Mouse (Mus musculus): ENCODE results near the gene Mrnip. TPM values are rescaled to one million over a fixed set of nuclear protein-coding genes. Genes with fewer than 3 reads are reported as not detected.

Gene Mrnip
- polyA plus RNA-seq, 1 experiment, result 7.8 TPM

DNA sequence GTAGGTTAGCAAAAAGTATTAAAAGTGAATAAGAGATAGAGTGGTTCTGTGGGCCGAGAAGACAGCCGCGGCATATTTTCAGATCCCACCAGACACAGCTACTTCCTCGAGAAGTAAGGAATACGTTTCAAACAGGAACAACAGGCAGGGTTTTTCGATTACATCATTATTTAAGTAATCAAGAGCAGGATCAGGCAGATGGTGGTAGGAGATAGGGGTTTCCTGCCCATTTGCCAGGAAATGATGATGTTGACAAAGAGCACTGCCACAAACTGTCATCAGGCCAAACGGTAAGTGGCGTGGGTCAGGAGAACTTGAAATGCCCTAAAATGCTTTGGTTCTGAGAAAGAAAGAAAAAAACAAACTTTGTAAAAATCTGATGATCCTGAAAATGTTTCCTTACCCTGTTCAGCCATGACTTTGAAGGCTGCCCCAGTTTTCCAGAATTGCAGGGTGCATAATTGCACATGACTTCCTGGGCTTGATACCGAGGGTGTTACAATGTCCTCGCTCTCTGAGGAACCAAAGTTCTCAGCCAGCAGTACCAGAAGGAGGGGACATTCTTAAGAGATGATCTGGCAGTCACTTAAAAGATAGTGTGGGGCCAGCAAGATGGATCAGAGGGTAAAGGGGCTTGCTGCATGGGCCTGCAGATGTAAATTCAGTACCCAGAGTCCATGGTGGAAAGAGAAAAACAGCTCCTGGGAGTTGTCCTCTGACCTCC is 39.9 kb upstream of the Mrnip start:
- Histone ChIP-seq H3K4me2 (ENCODE audit: low read depth) (no peak overlapping the region), H3ac (ENCODE audit: control insufficient read depth, insufficient read length) (no peak overlapping the region), H3K36me3 (ENCODE audit: control insufficient read depth, insufficient read depth) (peaks cover 22% of the 10 kb centered on the region), H3K4me3 (no peak overlapping the region), H3K27me3 (ENCODE audit: control insufficient read depth, insufficient read depth, insufficient read length) (no peaks in the 10 kb centered on the region), H3K79me2 (ENCODE audit: control insufficient read depth, insufficient read depth) (peaks cover 9% of the 10 kb centered on the region)
- TF ChIP-seq POLR2AphosphoS2 (IDR thresholded peaks at IDR 0.05; ENCODE audit: insufficient read length, low read depth) (no peak), TCF3 (IDR thresholded peaks at IDR 0.05; ENCODE audit: insufficient read length, low read depth) (no peak), REST (IDR thresholded peaks at IDR 0.05; ENCODE audit: insufficient read depth, insufficient read length) (no peak), E2F4 (IDR thresholded peaks at IDR 0.05; ENCODE audit: insufficient read depth) (no peak), MYOG (IDR thresholded peaks at IDR 0.05; ENCODE audit: control insufficient read depth in 1 of 3, insufficient read depth in 1 of 3, insufficient read length in 2 of 3, low read depth in 2 of 3) (no peak), POLR2A (IDR thresholded peaks at IDR 0.05; ENCODE audit: insufficient read length, low read depth) (no peak), TCF12 (IDR thresholded peaks at IDR 0.05; ENCODE audit: insufficient read depth, poor library complexity, severe bottlenecking) (no peak), MAX (IDR thresholded peaks at IDR 0.05; ENCODE audit: low read depth) (no peak), USF1 (IDR thresholded peaks at IDR 0.05; ENCODE audit: low read depth) (no peak), MYOD1 (IDR thresholded peaks at IDR 0.05; ENCODE audit: control insufficient read depth in 1 of 3, insufficient read length in 2 of 3, low read depth in 2 of 3) (no peak), CEBPB (IDR thresholded peaks at IDR 0.05; ENCODE audit: insufficient read depth, poor library complexity, severe bottlenecking) (no peak), SRF (IDR thresholded peaks at IDR 0.05; ENCODE audit: control insufficient read depth, insufficient read length, low read depth) (no peak)

DNA sequence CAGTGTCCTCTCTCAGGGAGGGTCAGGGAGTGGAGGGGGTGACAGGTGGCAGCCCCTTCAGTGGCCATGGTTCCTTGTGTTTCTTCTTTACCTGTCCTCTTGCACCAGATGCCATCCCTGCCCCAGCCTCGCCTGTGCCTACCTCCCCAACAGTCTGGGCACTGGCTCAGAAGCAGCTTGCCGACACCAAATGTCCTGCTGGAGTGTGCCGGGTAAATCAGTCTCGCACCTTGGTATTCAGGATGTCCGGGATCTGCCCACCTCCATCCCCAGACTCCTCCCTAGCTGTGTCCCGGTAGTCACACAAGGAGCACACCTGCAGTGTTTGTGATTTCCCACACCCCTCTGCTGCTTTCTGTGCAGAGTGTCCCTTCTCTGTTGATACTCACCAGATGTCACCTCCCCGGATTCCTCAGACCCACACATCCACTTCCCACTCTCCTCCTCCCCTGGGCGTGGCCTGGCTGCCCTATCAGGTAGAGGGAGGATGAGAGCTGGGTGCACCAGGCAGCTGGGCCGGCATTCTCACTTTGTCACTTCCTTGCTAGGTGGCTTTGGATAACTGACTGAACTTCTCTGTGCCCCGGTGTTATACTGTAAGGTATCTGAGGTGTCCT is 35.9 kb upstream of the Mrnip start:
- H3K4me2 ChIP-seq (ENCODE audit: low read depth), result no peak overlapping the region
- no peak overlapping the region for H3K4me3 ChIP-seq
- H3K27me3 ChIP-seq (ENCODE audit: control insufficient read depth, insufficient read depth, insufficient read length), result no peaks in the 10 kb centered on the region
- no peak overlapping the region for H3ac ChIP-seq (ENCODE audit: control insufficient read depth, insufficient read length)
- no peaks in the 10 kb centered on the region for H3K79me2 ChIP-seq (ENCODE audit: control insufficient read depth, insufficient read depth)
- H3K36me3 ChIP-seq (ENCODE audit: control insufficient read depth, insufficient read depth), result peaks cover 43% of the 10 kb centered on the region
- no peak for TF ChIP-seq POLR2A (IDR thresholded peaks at IDR 0.05; ENCODE audit: insufficient read length, low read depth)
- no peak for TF ChIP-seq TCF12 (IDR thresholded peaks at IDR 0.05; ENCODE audit: insufficient read depth, poor library complexity, severe bottlenecking)
- TF ChIP-seq MYOG (IDR thresholded peaks at IDR 0.05; ENCODE audit: control insufficient read depth in 1 of 3, insufficient read depth in 1 of 3, insufficient read length in 2 of 3, low read depth in 2 of 3), result no peak
- TF ChIP-seq USF1 (IDR thresholded peaks at IDR 0.05; ENCODE audit: low read depth), result no peak
- TF ChIP-seq REST (IDR thresholded peaks at IDR 0.05; ENCODE audit: insufficient read depth, insufficient read length), result no peak
- no peak for TF ChIP-seq TCF3 (IDR thresholded peaks at IDR 0.05; ENCODE audit: insufficient read length, low read depth)
- no peak for TF ChIP-seq MAX (IDR thresholded peaks at IDR 0.05; ENCODE audit: low read depth)
- no peak for TF ChIP-seq E2F4 (IDR thresholded peaks at IDR 0.05; ENCODE audit: insufficient read depth)
- no peak for TF ChIP-seq SRF (IDR thresholded peaks at IDR 0.05; ENCODE audit: control insufficient read depth, insufficient read length, low read depth)
- TF ChIP-seq CEBPB (IDR thresholded peaks at IDR 0.05; ENCODE audit: insufficient read depth, poor library complexity, severe bottlenecking), result no peak
- TF ChIP-seq POLR2AphosphoS2 (IDR thresholded peaks at IDR 0.05; ENCODE audit: insufficient read length, low read depth), result no peak
- no peak for TF ChIP-seq MYOD1 (IDR thresholded peaks at IDR 0.05; ENCODE audit: control insufficient read depth in 1 of 3, insufficient read length in 2 of 3, low read depth in 2 of 3)

- no peak overlapping the region for H3K4me2 ChIP-seq (ENCODE audit: low read depth)
- no peaks in the 10 kb centered on the region for H3K79me2 ChIP-seq (ENCODE audit: control insufficient read depth, insufficient read depth)
- H3K27me3 ChIP-seq (ENCODE audit: control insufficient read depth, insufficient read depth, insufficient read length), result no peaks in the 10 kb centered on the region
- TF ChIP-seq E2F4 (IDR thresholded peaks at IDR 0.05; ENCODE audit: insufficient read depth) (no peak), MYOD1 (IDR thresholded peaks at IDR 0.05; ENCODE audit: control insufficient read depth in 1 of 3, insufficient read length in 2 of 3, low read depth in 2 of 3) (no peak), CEBPB (IDR thresholded peaks at IDR 0.05; ENCODE audit: insufficient read depth, poor library complexity, severe bottlenecking) (no peak), SRF (IDR thresholded peaks at IDR 0.05; ENCODE audit: control insufficient read depth, insufficient read length, low read depth) (no peak), MAX (IDR thresholded peaks at IDR 0.05; ENCODE audit: low read depth) (no peak), POLR2A (IDR thresholded peaks at IDR 0.05; ENCODE audit: insufficient read length, low read depth) (no peak), POLR2AphosphoS2 (IDR thresholded peaks at IDR 0.05; ENCODE audit: insufficient read length, low read depth) (no peak), USF1 (IDR thresholded peaks at IDR 0.05; ENCODE audit: low read depth) (no peak), TCF12 (IDR thresholded peaks at IDR 0.05; ENCODE audit: insufficient read depth, poor library complexity, severe bottlenecking) (no peak), MYOG (IDR thresholded peaks at IDR 0.05; ENCODE audit: control insufficient read depth in 1 of 3, insufficient read depth in 1 of 3, insufficient read length in 2 of 3, low read depth in 2 of 3) (no peak), REST (IDR thresholded peaks at IDR 0.05; ENCODE audit: insufficient read depth, insufficient read length) (no peak), TCF3 (IDR thresholded peaks at IDR 0.05; ENCODE audit: insufficient read length, low read depth) (no peak)
- no peak overlapping the region for H3ac ChIP-seq (ENCODE audit: control insufficient read depth, insufficient read length)
- peaks cover 43% of the 10 kb centered on the region for H3K36me3 ChIP-seq (ENCODE audit: control insufficient read depth, insufficient read depth)
- H3K4me3 ChIP-seq, result no peak overlapping the region
Observed at GRCm38 (mm10) chr11:50139571-50139970, 34.7 kb upstream of the Mrnip start.

DNA sequence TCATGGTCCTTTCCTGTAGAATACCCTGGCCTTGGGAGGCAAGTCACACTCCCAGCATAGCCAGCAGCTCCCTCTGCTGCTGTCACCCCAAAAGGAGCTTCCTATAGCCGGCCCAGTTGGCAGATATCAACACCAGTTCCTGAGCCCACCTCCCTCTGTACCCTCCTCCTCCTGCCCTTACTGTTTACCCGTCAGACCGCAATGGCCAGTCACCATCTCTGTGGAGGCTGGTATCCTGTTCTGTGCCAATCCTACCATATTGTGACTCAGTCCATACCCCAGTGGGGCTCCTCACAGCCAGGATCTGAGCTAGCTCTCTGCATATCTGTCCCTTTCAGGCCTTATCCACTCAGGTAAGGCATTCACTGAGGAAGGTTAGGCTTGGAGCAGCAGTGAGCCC is 28.7 kb upstream of the Mrnip start:
- H3K79me2 ChIP-seq (ENCODE audit: control insufficient read depth, insufficient read depth), result no peaks in the 10 kb centered on the region
- H3K4me2 ChIP-seq (ENCODE audit: low read depth), result no peak overlapping the region
- no peaks in the 10 kb centered on the region for H3K27me3 ChIP-seq (ENCODE audit: control insufficient read depth, insufficient read depth, insufficient read length)
- no peak for TF ChIP-seq TCF12 (IDR thresholded peaks at IDR 0.05; ENCODE audit: insufficient read depth, poor library complexity, severe bottlenecking)
- no peak for TF ChIP-seq SRF (IDR thresholded peaks at IDR 0.05; ENCODE audit: control insufficient read depth, insufficient read length, low read depth)
- no peak for TF ChIP-seq REST (IDR thresholded peaks at IDR 0.05; ENCODE audit: insufficient read depth, insufficient read length)
- TF ChIP-seq CEBPB (IDR thresholded peaks at IDR 0.05; ENCODE audit: insufficient read depth, poor library complexity, severe bottlenecking), result no peak
- no peak for TF ChIP-seq POLR2AphosphoS2 (IDR thresholded peaks at IDR 0.05; ENCODE audit: insufficient read length, low read depth)
- TF ChIP-seq POLR2A (IDR thresholded peaks at IDR 0.05; ENCODE audit: insufficient read length, low read depth), result no peak
- TF ChIP-seq MYOG (IDR thresholded peaks at IDR 0.05; ENCODE audit: control insufficient read depth in 1 of 3, insufficient read depth in 1 of 3, insufficient read length in 2 of 3, low read depth in 2 of 3), result no peak
- TF ChIP-seq TCF3 (IDR thresholded peaks at IDR 0.05; ENCODE audit: insufficient read length, low read depth), result no peak
- no peak for TF ChIP-seq E2F4 (IDR thresholded peaks at IDR 0.05; ENCODE audit: insufficient read depth)
- no peak for TF ChIP-seq MAX (IDR thresholded peaks at IDR 0.05; ENCODE audit: low read depth)
- no peak for TF ChIP-seq MYOD1 (IDR thresholded peaks at IDR 0.05; ENCODE audit: control insufficient read depth in 1 of 3, insufficient read length in 2 of 3, low read depth in 2 of 3)
- H3ac ChIP-seq (ENCODE audit: control insufficient read depth, insufficient read length), result no peak overlapping the region
- peaks cover 30% of the 10 kb centered on the region for H3K36me3 ChIP-seq (ENCODE audit: control insufficient read depth, insufficient read depth)
- H3K4me3 ChIP-seq, result no peak overlapping the region
